Mouse (Mus musculus) C2C12 (cell line): ENCODE measurements around the gene Rundc3b. TPM values are rescaled to one million over a fixed set of nuclear protein-coding genes. Genes with fewer than 3 reads are reported as not detected.

ENCODE experiments used
- H3K27me3 ChIP-seq: one replicate; pipeline ENCODE4 v1.6.1; 2011; ENCODE audit not compliant: control insufficient read depth, insufficient read depth, insufficient read length
- H3K36me3 ChIP-seq: one replicate; pipeline ENCODE4 v1.6.1; 2011; ENCODE audit not compliant: control insufficient read depth, insufficient read depth
- H3K4me3 ChIP-seq: one replicate; pipeline ENCODE4 v1.5.1; 2011; ENCODE audit warnings: mild to moderate bottlenecking, control low read depth; ENCODE audit not compliant: poor library complexity, insufficient read depth, severe bottlenecking
- H3K79me2 ChIP-seq: one replicate; pipeline ENCODE4 v1.6.1; 2011; ENCODE audit not compliant: control insufficient read depth, insufficient read depth
- H3K79me3 ChIP-seq: one replicate; pipeline ENCODE4 v1.6.1; 2011; ENCODE audit warnings: low read depth, control low read depth
- H3ac ChIP-seq: one replicate; pipeline ENCODE3; 2011; ENCODE audit warnings: low read depth; ENCODE audit not compliant: control insufficient read depth, insufficient read length
- CEBPB ChIP-seq: IDR thresholded peaks from one replicate; pipeline ENCODE4 v1.6.1; 2011; ENCODE audit warnings: low read depth, mild to moderate bottlenecking, control low read depth, moderate library complexity
- CTCF ChIP-seq: IDR thresholded peaks from one replicate; pipeline ENCODE4 v1.5.1; 2011; ENCODE audit not compliant: control insufficient read depth, insufficient read depth, insufficient read length
- FOSL1 ChIP-seq: IDR thresholded peaks from one replicate; pipeline ENCODE4 v1.8.0; 2011; ENCODE audit warnings: mild to moderate bottlenecking, low read length; ENCODE audit not compliant: poor library complexity, insufficient read depth, severe bottlenecking
- MAX ChIP-seq: IDR thresholded peaks from one replicate; pipeline ENCODE4 v1.6.1; 2011; ENCODE audit warnings: mild to moderate bottlenecking, control low read depth
- MYOD1 ChIP-seq: IDR thresholded peaks from one replicate; pipeline ENCODE4 v1.6.1; 2011; ENCODE audit warnings: low read depth; ENCODE audit not compliant: control insufficient read depth, insufficient read length
- MYOG ChIP-seq: IDR thresholded peaks from one replicate; pipeline ENCODE4 v1.6.1; 2011; ENCODE audit not compliant: control insufficient read depth, insufficient read length; ENCODE audit errors: extremely low read depth
- USF1 ChIP-seq: IDR thresholded peaks from one replicate; pipeline ENCODE4 v1.6.1; 2011; ENCODE audit warnings: low read depth, mild to moderate bottlenecking, control low read depth, moderate library complexity
- long read RNA-seq, 2 experiments: library from polyadenylated mRNA; unstranded; transcript quantifications; one replicate each; pipeline ENCODE4 v2.0.0; 2019 to 2020
- polyA plus RNA-seq: library from polyadenylated mRNA; unstranded; fragments of >200 nt; fragmentation: generic; extraction: Trizol; gene quantifications from one replicate; pipeline ENCODE4 v1.2.1, GENCODE M21; 2012; ENCODE audit warnings: missing spikeins

Rundc3b gene
- polyA plus RNA-seq: 0.02 TPM
- long read RNA-seq, experiment 1: 0 reads
- long read RNA-seq, experiment 2: 0 reads

GRCm38 (mm10) chr5:8622596-8623231 lies at the start of gene Rundc3b:
Gene Rundc3b (minus strand): TSS chr5:8622952.
- H3K36me3 ChIP-seq: no peaks in the 10 kb centered on the region
- no peaks in the 10 kb centered on the region for H3K79me2 ChIP-seq
- no peak within 1 kb of the TSS for H3K4me3 ChIP-seq
- TF ChIP-seq CTCF (no peak), MYOD1 (no peak), FOSL1 (no peak), MYOG (no peak), CEBPB (no peak), USF1 (no peak), MAX (no peak)
- peaks cover 9% of the 10 kb centered on the region for H3K27me3 ChIP-seq
- H3K79me3 ChIP-seq: no peaks in the 10 kb centered on the region
- H3ac ChIP-seq: no peak within 1 kb of the TSS

- Histone ChIP-seq H3K27me3 (no peaks in the 10 kb centered on the region), H3K4me3 (no peak overlapping the region), H3K36me3 (no peaks in the 10 kb centered on the region), H3ac (no peak overlapping the region), H3K79me3 (no peaks in the 10 kb centered on the region), H3K79me2 (no peaks in the 10 kb centered on the region)
- TF ChIP-seq MYOD1 (no peak), FOSL1 (no peak), USF1 (no peak), CTCF (no peak), CEBPB (no peak), MAX (no peak), MYOG (no peak)
These were observed 46.9 kb upstream of the Rundc3b start for GRCm38 (mm10) chr5:8669606-8670005.

GRCm38 (mm10) chr5:8667758-8668474 lies 45.2 kb upstream of the Rundc3b start:
- H3K79me2 ChIP-seq: no peaks in the 10 kb centered on the region
- no peaks in the 10 kb centered on the region for H3K36me3 ChIP-seq
- no peak for TF ChIP-seq MYOG
- no peak for TF ChIP-seq CTCF
- TF ChIP-seq USF1: no peak
- no peak for TF ChIP-seq CEBPB
- no peak for TF ChIP-seq FOSL1
- no peak for TF ChIP-seq MAX
- TF ChIP-seq MYOD1: no peak
- no peaks in the 10 kb centered on the region for H3K79me3 ChIP-seq
- no peaks in the 10 kb centered on the region for H3K27me3 ChIP-seq
- H3ac ChIP-seq: no peak overlapping the region
- no peak overlapping the region for H3K4me3 ChIP-seq

GRCm38 (mm10) chr5:8664678-8665077 lies 41.9 kb upstream of the Rundc3b start:
- H3K36me3 ChIP-seq: no peaks in the 10 kb centered on the region
- H3ac ChIP-seq: no peak overlapping the region
- H3K27me3 ChIP-seq: no peaks in the 10 kb centered on the region
- TF ChIP-seq MYOG (no peak), USF1 (no peak), MAX (no peak), FOSL1 (no peak), CEBPB (no peak)
- H3K4me3 ChIP-seq: no peak overlapping the region
- H3K79me2 ChIP-seq: no peaks in the 10 kb centered on the region
- no peaks in the 10 kb centered on the region for H3K79me3 ChIP-seq

GRCm38 (mm10) chr5:8660738-8661151 lies 38.0 kb upstream of the Rundc3b start:
- H3K27me3 ChIP-seq: no peaks in the 10 kb centered on the region
- no peaks in the 10 kb centered on the region for H3K79me2 ChIP-seq
- H3ac ChIP-seq: no peak overlapping the region
- no peaks in the 10 kb centered on the region for H3K36me3 ChIP-seq
- TF ChIP-seq CEBPB (no peak), USF1 (no peak), CTCF (no peak), MAX (no peak), MYOD1 (no peak)
- no peak overlapping the region for H3K4me3 ChIP-seq
- H3K79me3 ChIP-seq: no peaks in the 10 kb centered on the region
